Mouse (Mus musculus) ES-E14 (cell line): ENCODE measurements at regions not wholly inside any gene's neighbourhood (a gene's known extent, or its start where the extent isn't known, plus 50 kb on each side); places are given as distances from the start of the nearest gene placed in this dataset.

Experiments used
- CHD2 ChIP-seq: IDR thresholded peaks from 2 replicates; pipeline ENCODE4 v1.6.1; 2014; ENCODE audit warnings: mild to moderate bottlenecking, low read depth, low read length, inconsistent platforms
- HCFC1 ChIP-seq: IDR thresholded peaks from 2 replicates; pipeline ENCODE4 v1.6.1; 2012; ENCODE audit warnings: low read length, inconsistent platforms, borderline replicate concordance; ENCODE audit not compliant: insufficient read depth
- MAFK ChIP-seq: IDR thresholded peaks from 2 replicates; pipeline ENCODE4 v1.6.1; 2014; ENCODE audit warnings: mild to moderate bottlenecking, low read depth, low read length, inconsistent platforms; ENCODE audit not compliant: insufficient read depth
- ZC3H11A ChIP-seq: IDR thresholded peaks from 2 replicates; pipeline ENCODE4 v1.6.1; 2012; ENCODE audit warnings: low read depth, mild to moderate bottlenecking, inconsistent platforms, low read length, borderline replicate concordance
- ZNF384 ChIP-seq: IDR thresholded peaks from 2 replicates; pipeline ENCODE4 v1.6.1; 2012; ENCODE audit warnings: low read depth, low read length, inconsistent platforms

DNA sequence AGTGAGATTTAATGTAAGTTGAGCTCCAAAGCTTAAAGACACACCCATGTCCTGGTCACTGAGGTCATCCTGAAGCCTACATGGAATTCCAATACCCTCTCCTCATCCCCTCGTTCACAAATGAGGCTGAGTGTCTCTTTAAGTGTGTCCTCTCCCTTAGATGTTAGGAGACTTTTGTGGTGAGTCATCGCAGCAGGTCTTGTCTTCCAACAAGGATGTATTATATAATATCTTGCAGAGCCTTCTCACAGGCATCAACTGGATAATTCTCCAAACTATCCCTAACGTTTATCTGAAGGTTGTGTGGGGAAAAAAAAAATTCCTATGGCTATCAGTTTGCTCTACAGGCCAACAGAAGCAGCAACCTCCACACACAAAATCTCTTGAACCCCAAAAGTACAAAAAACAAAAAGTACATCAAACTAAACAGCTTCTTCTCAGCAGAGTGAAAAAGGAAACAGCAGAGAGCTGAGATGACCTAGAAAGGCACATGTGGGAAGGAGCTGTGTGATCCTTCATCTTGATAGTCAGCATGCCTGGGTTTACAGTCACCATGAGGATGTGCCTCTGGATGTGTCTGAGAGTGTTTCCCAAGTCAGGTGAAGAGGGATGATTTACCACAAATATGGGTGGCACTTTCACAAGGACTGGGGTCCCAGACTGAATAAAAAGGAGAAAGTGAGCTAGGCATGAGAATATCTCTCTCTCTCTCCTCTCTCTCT, 56.4 kb upstream of the Gm47985 start:
- TF ChIP-seq CHD2: no peak
- no peak for TF ChIP-seq ZC3H11A
- TF ChIP-seq ZNF384: no peak
- no peak for TF ChIP-seq MAFK
- TF ChIP-seq HCFC1: no peak
